Mouse (Mus musculus) heart, adult 2 months (tissue): ENCODE results near the gene 1700029H14Rik.

Experiments
- CTCF ChIP-seq: fragments of 200-600 bp; IDR thresholded peaks from 2 replicates; pipeline ENCODE4 v1.8.1; 2022; ENCODE audit warnings: antibody characterized with exemption, mild to moderate bottlenecking, moderate library complexity
- POLR2A ChIP-seq: fragments of 200-500 bp; IDR thresholded peaks from 2 replicates; pipeline ENCODE4 v1.6.1; 2011; ENCODE audit warnings: mild to moderate bottlenecking, low read depth, low read length, control low read depth; ENCODE audit not compliant: insufficient read depth

DNA sequence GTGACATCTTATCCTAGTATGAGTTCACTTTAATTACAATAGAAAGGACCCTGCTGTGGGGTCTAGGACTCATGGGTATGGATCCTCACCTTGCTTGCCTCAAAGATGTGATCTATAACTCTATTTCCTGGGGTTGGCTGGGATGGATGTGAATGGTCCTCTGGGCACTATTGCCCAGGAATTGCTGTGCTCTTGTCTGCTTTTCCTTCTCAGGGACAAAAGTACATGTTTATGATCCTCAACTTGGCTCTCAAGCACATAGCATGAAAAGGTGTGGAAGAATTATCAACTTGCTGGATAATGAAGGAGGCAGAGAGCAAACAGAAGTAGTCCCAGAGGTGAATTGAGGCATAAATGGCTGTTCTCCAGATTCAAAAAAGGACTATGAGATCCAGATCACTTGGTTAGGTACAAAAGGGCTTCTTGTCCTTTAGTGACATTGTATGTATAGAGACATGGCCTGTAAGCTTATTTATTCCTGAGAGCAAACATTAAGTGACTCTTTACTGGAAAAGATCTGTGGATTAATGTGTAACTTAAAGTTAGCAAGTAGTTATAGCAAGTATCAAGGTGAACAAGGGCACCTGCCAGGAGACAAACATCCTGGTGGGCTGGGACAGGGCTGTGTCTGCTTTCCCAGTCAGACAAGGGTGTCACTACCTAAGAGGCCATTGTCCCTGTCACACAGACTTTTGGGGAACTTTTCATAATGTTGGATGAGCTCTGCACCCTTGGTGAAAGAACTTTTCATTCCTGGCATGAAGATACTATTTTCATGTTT, 57.2 kb downstream of the 1700029H14Rik start:
- no peak for TF ChIP-seq CTCF
- TF ChIP-seq POLR2A, result no peak
